In genomic region chr13:103512476-103512875, GRCm38 (mm10) we compare ENCODE assay signal across 21 mouse cellular contexts.
DNase-seq lines count a peak whose midpoint lies in the region; ATAC-seq and TF ChIP-seq lines count a peak whose summit lies in the region.
"Had no signal": no experiment of that assay in that cellular context is flagged by ENCODE, and none has a peak within 500 bp of the region (broad histone marks: within the 10 kb centered on the region; RNA-seq: fewer than 3 reads in every experiment).

No protein-coding gene starts in this region.

- H3K27me3 ChIP-seq in midbrain, embryonic 13.5 days, result no peaks in the 10 kb centered on the region
- H3K27me3 ChIP-seq: hindbrain, embryonic 15.5 days had no signal

- 82% methylated on average over 7 of the region's 7 CpGs for WGBS in midbrain, embryonic 13.5 days

- H3K4me1 ChIP-seq in midbrain, embryonic 13.5 days (replicated peaks), result no peaks in the 10 kb centered on the region
- H3K4me1 ChIP-seq: hindbrain, embryonic 15.5 days; midbrain, embryonic 10.5 days had no signal

- peaks cover 2% of the 10 kb centered on the region; the same call in 1 of the 2 replicates for H3K9me3 ChIP-seq in midbrain, embryonic 13.5 days
- H3K9me3 ChIP-seq: midbrain, embryonic 10.5 days had no signal

- peak; percentile 60 for ATAC-seq in frontal cortex, adult (ENCODE audit: low TSS enrichment)
- ATAC-seq in midbrain, embryonic 13.5 days, result no peak
- ATAC-seq: activated CD4-positive, CD25-positive, alpha-beta regulatory T cell, adult 4 months; intestine, embryonic 16.5 days had no signal

- intact Hi-C loops in gastrocnemius, postnatal 14 days (cut with DNase I; ENCODE audit: low total_unique reads), result no loop called here

- H3K4me3 ChIP-seq in layer of hippocampus, adult 2 months, result no peak overlapping the region
- no peak overlapping the region for H3K4me3 ChIP-seq in midbrain, embryonic 13.5 days (replicated peaks)
- H3K4me3 ChIP-seq: erythroblast, embryonic 14.5 days; gastrocnemius, adult 2 months; hindbrain, embryonic 15.5 days; left cerebral cortex, adult 2 months; midbrain, embryonic 10.5 days had no signal

- no peaks in the 10 kb centered on the region for H3K36me3 ChIP-seq in midbrain, embryonic 13.5 days
- H3K36me3 ChIP-seq: hindbrain, embryonic 15.5 days; midbrain, embryonic 10.5 days had no signal

- H3K4me2 ChIP-seq in midbrain, embryonic 13.5 days (replicated peaks), result no peak overlapping the region
- H3K4me2 ChIP-seq: heart, embryonic 11.5 days; hindbrain, embryonic 15.5 days had no signal

- no peak for DNase-seq in frontal cortex, adult 2 months (ENCODE audit: extremely low spot score in 1 of 2, low spot score in 1 of 2)
- DNase-seq in brain, embryonic 18.5 days (ENCODE audit: low read depth, low spot score), result peak; percentile 20
- DNase-seq in layer of hippocampus, adult 2 months (ENCODE audit: low spot score in 2 of 2), result peak; percentile 18 to 35
- peak; percentile 4 to 34 for DNase-seq in layer of hippocampus, postnatal 36 days
- DNase-seq in gastrocnemius, postnatal 14 days, result no peak
- DNase-seq: adrenal gland, adult 8-10 months; cerebellum, adult 8-10 months; gastrocnemius, adult 2 months; kidney, adult 9 months; kidney, postnatal 25 days; thymus, adult 2 months had no signal

- no peak overlapping the region for H3K27ac ChIP-seq in layer of hippocampus, adult 2 months
- no peak overlapping the region for H3K27ac ChIP-seq in midbrain, embryonic 13.5 days
- H3K27ac ChIP-seq: gastrocnemius, adult 2 months; hindbrain, embryonic 15.5 days; left cerebral cortex, adult 2 months; macrophage; midbrain, embryonic 10.5 days had no signal

- no peak for TF ChIP-seq CTCF in layer of hippocampus, adult 2 months (conservative IDR thresholded peaks at IDR 0.05)

- no peak overlapping the region for H3K9ac ChIP-seq in midbrain, embryonic 13.5 days (replicated peaks)
- H3K9ac ChIP-seq: hindbrain, embryonic 15.5 days had no signal

Comparison
In these comparisons a context has a peak if more than half of its experiments do, and no peak if none do; other contexts are left out.
1. DNase-seq: peak in brain, embryonic 18.5 days (single experiment), layer of hippocampus, adult 2 months (2 of 2) and layer of hippocampus, postnatal 36 days (2 of 2); none in frontal cortex, adult 2 months (0 of 2) and gastrocnemius, postnatal 14 days (single experiment).